Mouse (Mus musculus) regulatory T cell (primary cell): Measurements from ENCODE around the gene Npy4r.

ENCODE experiments used
- in situ Hi-C: fragments of 300-600 bp; cut with MboI, MseI; formaldehyde crosslinking; loops from one replicate; pipeline ENCODE4 v1.15.1; 2025; ENCODE audit warnings: high pct_unique_total_duplicates

The Npy4r gene

GRCm38 (mm10) chr14:34120016-34120910 is 32.0 kb downstream of the Npy4r start:
- in situ Hi-C loops, result no loop called here

DNA sequence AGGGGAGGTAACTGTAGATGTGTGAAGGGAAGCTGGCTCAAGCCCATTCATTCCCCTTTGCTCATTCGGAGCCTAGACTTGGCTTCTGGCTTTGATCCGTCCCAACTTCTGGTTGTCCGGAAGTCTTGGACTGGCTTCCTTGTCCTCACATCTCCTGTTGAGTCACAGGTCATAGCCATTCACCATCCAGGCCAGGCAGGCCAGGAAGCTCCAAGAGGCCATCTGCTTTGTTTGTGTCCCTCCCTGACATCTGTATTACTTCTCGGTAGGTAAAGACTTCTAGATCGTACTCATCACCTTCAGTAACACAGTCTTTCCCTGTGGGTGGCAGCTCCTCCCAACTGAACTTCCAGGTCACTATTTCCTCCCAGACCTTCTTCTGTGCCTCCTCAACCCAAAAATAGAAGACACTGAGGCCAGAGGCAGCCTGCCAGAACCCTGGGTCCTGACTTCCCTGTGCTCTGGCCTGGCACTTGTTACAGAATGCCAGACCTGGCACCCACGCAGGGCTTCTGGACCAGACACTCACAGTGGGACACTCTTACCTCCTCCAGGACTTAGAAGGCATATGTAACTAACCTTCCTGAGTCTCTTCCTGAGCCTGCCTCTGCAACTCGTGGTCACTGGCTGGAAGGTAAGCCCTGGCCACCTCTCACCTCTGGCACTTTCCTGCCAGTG is 33.1 kb downstream of the Npy4r start:
- in situ Hi-C loops, result no loop called here

DNA sequence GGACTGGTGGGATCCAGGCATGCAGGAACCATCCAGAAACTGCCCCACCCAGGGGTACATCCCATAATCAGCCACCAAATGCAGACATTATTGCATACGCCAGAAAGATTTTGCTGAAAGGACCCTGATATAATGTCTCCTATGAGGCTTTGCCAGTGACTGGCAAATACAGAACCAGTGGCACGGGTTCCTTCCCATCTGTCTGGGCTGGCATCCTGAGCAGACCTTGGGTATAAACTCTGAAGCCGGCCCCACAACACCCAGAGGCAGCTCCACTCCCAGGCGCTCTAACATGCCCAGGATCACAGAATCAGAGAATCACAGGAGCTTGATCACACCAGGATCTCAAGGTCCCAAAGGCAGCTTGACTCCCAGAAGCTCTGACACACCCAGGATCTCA is 38.0 kb downstream of the Npy4r start:
- in situ Hi-C loops, result no loop called here

- in situ Hi-C loops, result loop anchor here (5.0 kb wide), 1 partner anchor 290 kb away; no protein-coding TSS in a partner anchor
Observed at GRCm38 (mm10) chr14:34107594-34107993, 44.7 kb downstream of the Npy4r start.

GRCm38 (mm10) chr14:34106389-34107062 is 45.8 kb downstream of the Npy4r start:
- in situ Hi-C loops, result loop anchor here (5.0 kb wide), 1 partner anchor 291 kb away; no protein-coding TSS in a partner anchor

- in situ Hi-C loops, result loop anchor here (5.0 kb wide), 1 partner anchor 292 kb away; no protein-coding TSS in a partner anchor
Observed at GRCm38 (mm10) chr14:34104892-34105291, 47.4 kb downstream of the Npy4r start.

GRCm38 (mm10) chr14:34103855-34104254 is 48.4 kb downstream of the Npy4r start:
- in situ Hi-C loops, result no loop called here

GRCm38 (mm10) chr14:34102601-34103000 is 49.7 kb downstream of the Npy4r start, which contains the start of gene A630023A22Rik:
Gene A630023A22Rik (minus strand): TSS chr14:34102754.
- in situ Hi-C loops, result no loop called here

GRCm38 (mm10) chr14:34096161-34096560 is 56.1 kb downstream of the Npy4r start:
- in situ Hi-C loops, result loop anchor here (25.0 kb wide), 1 partner anchor 466 kb away; no protein-coding TSS in a partner anchor
